Mouse (Mus musculus) kidney, adult 2 months (tissue): Measurements from ENCODE around the gene St3gal3.

ENCODE experiments used
- CTCF ChIP-seq: fragments of 200-500 bp; conservative IDR thresholded peaks from 2 replicates; pipeline ENCODE4 v1.5.1; 2011; ENCODE audit warnings: low read depth, mild to moderate bottlenecking, control low read depth, low read length, moderate library complexity, mixed read lengths; ENCODE audit not compliant: insufficient read depth, insufficient read length
- POLR2A ChIP-seq: fragments of 200-500 bp; IDR thresholded peaks from one replicate; pipeline ENCODE4 v1.6.1; 2011; ENCODE audit warnings: low read depth, low read length, control low read depth

GRCm38 (mm10) chr4:118016323-118016911 is 118.3 kb downstream of the St3gal3 start:
- TF ChIP-seq CTCF: no peak
- TF ChIP-seq POLR2A: no peak
